Mouse (Mus musculus) C2C12 (cell line): ENCODE measurements around the gene Cxcr3. TPM values are rescaled to one million over a fixed set of nuclear protein-coding genes. Genes with fewer than 3 reads are reported as not detected.

ENCODE experiments used
- H3K27me3 ChIP-seq: one replicate; pipeline ENCODE4 v1.6.1; 2011; ENCODE audit not compliant: control insufficient read depth, insufficient read depth, insufficient read length
- H3K36me3 ChIP-seq: one replicate; pipeline ENCODE4 v1.6.1; 2011; ENCODE audit not compliant: control insufficient read depth, insufficient read depth
- H3K4me3 ChIP-seq: one replicate; pipeline ENCODE4 v1.5.1; 2011; ENCODE audit warnings: mild to moderate bottlenecking, control low read depth; ENCODE audit not compliant: poor library complexity, insufficient read depth, severe bottlenecking
- H3K79me2 ChIP-seq: one replicate; pipeline ENCODE4 v1.6.1; 2011; ENCODE audit not compliant: control insufficient read depth, insufficient read depth
- H3K79me3 ChIP-seq: one replicate; pipeline ENCODE4 v1.6.1; 2011; ENCODE audit warnings: low read depth, control low read depth
- H3ac ChIP-seq: one replicate; pipeline ENCODE3; 2011; ENCODE audit warnings: low read depth; ENCODE audit not compliant: control insufficient read depth, insufficient read length
- CEBPB ChIP-seq: IDR thresholded peaks from one replicate; pipeline ENCODE4 v1.6.1; 2011; ENCODE audit warnings: low read depth, mild to moderate bottlenecking, control low read depth, moderate library complexity
- CTCF ChIP-seq: IDR thresholded peaks from one replicate; pipeline ENCODE4 v1.5.1; 2011; ENCODE audit not compliant: control insufficient read depth, insufficient read depth, insufficient read length
- FOSL1 ChIP-seq: IDR thresholded peaks from one replicate; pipeline ENCODE4 v1.8.0; 2011; ENCODE audit warnings: mild to moderate bottlenecking, low read length; ENCODE audit not compliant: poor library complexity, insufficient read depth, severe bottlenecking
- MAX ChIP-seq: IDR thresholded peaks from one replicate; pipeline ENCODE4 v1.6.1; 2011; ENCODE audit warnings: mild to moderate bottlenecking, control low read depth
- MYOD1 ChIP-seq: IDR thresholded peaks from one replicate; pipeline ENCODE4 v1.6.1; 2011; ENCODE audit warnings: low read depth; ENCODE audit not compliant: control insufficient read depth, insufficient read length
- MYOG ChIP-seq: IDR thresholded peaks from one replicate; pipeline ENCODE4 v1.6.1; 2011; ENCODE audit not compliant: control insufficient read depth, insufficient read length; ENCODE audit errors: extremely low read depth
- USF1 ChIP-seq: IDR thresholded peaks from one replicate; pipeline ENCODE4 v1.6.1; 2011; ENCODE audit warnings: low read depth, mild to moderate bottlenecking, control low read depth, moderate library complexity
- polyA plus RNA-seq: library from polyadenylated mRNA; unstranded; fragments of >200 nt; fragmentation: generic; extraction: Trizol; gene quantifications from one replicate; pipeline ENCODE4 v1.2.1, GENCODE M21; 2012; ENCODE audit warnings: missing spikeins

Cxcr3 gene
- polyA plus RNA-seq, 1 experiment: not detected

GRCm38 (mm10) chrX:101764621-101765020 lies 30.6 kb upstream of the Cxcr3 start:
- no peak overlapping the region for H3K4me3 ChIP-seq
- H3K79me3 ChIP-seq: no peaks in the 10 kb centered on the region
- no peak overlapping the region for H3ac ChIP-seq
- H3K27me3 ChIP-seq: no peaks in the 10 kb centered on the region
- TF ChIP-seq USF1: no peak
- TF ChIP-seq MAX: no peak
- TF ChIP-seq CEBPB: no peak
- no peak for TF ChIP-seq MYOG
- no peak for TF ChIP-seq CTCF
- no peak for TF ChIP-seq MYOD1
- no peak for TF ChIP-seq FOSL1
- no peaks in the 10 kb centered on the region for H3K36me3 ChIP-seq
- H3K79me2 ChIP-seq: no peaks in the 10 kb centered on the region

- Histone ChIP-seq H3K79me2 (no peaks in the 10 kb centered on the region), H3K4me3 (no peak overlapping the region), H3K27me3 (no peaks in the 10 kb centered on the region), H3K36me3 (no peaks in the 10 kb centered on the region), H3ac (no peak overlapping the region), H3K79me3 (no peaks in the 10 kb centered on the region)
- TF ChIP-seq FOSL1 (no peak), CTCF (no peak), CEBPB (no peak), MYOD1 (no peak), MYOG (no peak), MAX (no peak), USF1 (no peak)
Observed at GRCm38 (mm10) chrX:101754478-101754877, 20.4 kb upstream of the Cxcr3 start.

GRCm38 (mm10) chrX:101750144-101750543 lies 16.1 kb upstream of the Cxcr3 start:
- Histone ChIP-seq H3K79me2 (no peaks in the 10 kb centered on the region), H3K79me3 (no peaks in the 10 kb centered on the region), H3K4me3 (no peak overlapping the region), H3ac (no peak overlapping the region), H3K36me3 (no peaks in the 10 kb centered on the region), H3K27me3 (no peaks in the 10 kb centered on the region)
- TF ChIP-seq CEBPB (no peak), FOSL1 (no peak), MAX (no peak)

- no peaks in the 10 kb centered on the region for H3K79me2 ChIP-seq
- TF ChIP-seq MAX (no peak), FOSL1 (no peak), MYOD1 (no peak), MYOG (no peak), CEBPB (no peak), CTCF (no peak), USF1 (no peak)
- H3K4me3 ChIP-seq: no peak overlapping the region
- H3K36me3 ChIP-seq: no peaks in the 10 kb centered on the region
- H3ac ChIP-seq: no peak overlapping the region
- H3K79me3 ChIP-seq: no peaks in the 10 kb centered on the region
- no peaks in the 10 kb centered on the region for H3K27me3 ChIP-seq
Observed at GRCm38 (mm10) chrX:101741064-101741433, 7.0 kb upstream of the Cxcr3 start.

- TF ChIP-seq USF1: no peak
- H3K27me3 ChIP-seq: no peaks in the 10 kb centered on the region
Observed at GRCm38 (mm10) chrX:101740335-101741063, 6.4 kb upstream of the Cxcr3 start.

GRCm38 (mm10) chrX:101737201-101737600 lies 3.1 kb upstream of the Cxcr3 start:
- TF ChIP-seq CEBPB (no peak), USF1 (no peak), CTCF (no peak), MAX (no peak), MYOG (no peak), MYOD1 (no peak), FOSL1 (no peak)
- Histone ChIP-seq H3ac (no peak overlapping the region), H3K27me3 (no peaks in the 10 kb centered on the region), H3K4me3 (no peak overlapping the region), H3K79me3 (no peaks in the 10 kb centered on the region), H3K79me2 (no peaks in the 10 kb centered on the region), H3K36me3 (no peaks in the 10 kb centered on the region)

More at GRCm38 (mm10) chrX:101740335-101741063, 6.4 kb upstream of the Cxcr3 start:
- Histone ChIP-seq H3K4me3 (no peak overlapping the region), H3K79me2 (no peaks in the 10 kb centered on the region), H3ac (no peak overlapping the region), H3K36me3 (no peaks in the 10 kb centered on the region), H3K79me3 (no peaks in the 10 kb centered on the region)
